Mouse (Mus musculus): ENCODE measurements at regions not wholly inside any gene's neighbourhood (a gene's known extent, or its start where the extent isn't known, plus 50 kb on each side); places are given as distances from the start of the nearest gene placed in this dataset.

GRCm38 (mm10) chr7:68907867-68908266 lies 158.8 kb upstream of the Arrdc4 start:
- Histone ChIP-seq H3K9me3 (replicated peaks; ENCODE audit: control insufficient read depth, low read length) (no peaks in the 10 kb centered on the region), H3K27ac (ENCODE audit: low read depth, low read length) (no peak overlapping the region; the same call in 1 of the 2 replicates), H3K36me3 (ENCODE audit: control insufficient read depth, insufficient read depth, low read length) (no peaks in the 10 kb centered on the region), H3K27me3 (replicated peaks; ENCODE audit: control insufficient read depth, insufficient read depth, low read length) (no peaks in the 10 kb centered on the region), H3K9ac (ENCODE audit: low read length) (no peak overlapping the region), H3K4me3 (ENCODE audit: low read depth, low read length) (no peak overlapping the region), H3K4me1 (ENCODE audit: control insufficient read depth, insufficient read depth, low read length) (peaks cover 2% of the 10 kb centered on the region; the same call in 1 of the 2 replicates), H3K4me2 (ENCODE audit: low read length) (no peak overlapping the region)
- peak; percentile 57; the same call in 1 of the 2 replicates for ATAC-seq
- DNase-seq (ENCODE audit: low spot score): peak; percentile 44
- 72% methylated on average over 7 of the region's 7 CpGs for WGBS

GRCm38 (mm10) chr7:68906771-68907395 lies 157.8 kb upstream of the Arrdc4 start:
- Histone ChIP-seq H3K27me3 (replicated peaks; ENCODE audit: control insufficient read depth, insufficient read depth, low read length) (no peaks in the 10 kb centered on the region), H3K4me3 (ENCODE audit: low read depth, low read length) (no peak overlapping the region), H3K36me3 (ENCODE audit: control insufficient read depth, insufficient read depth, low read length) (no peaks in the 10 kb centered on the region), H3K9me3 (replicated peaks; ENCODE audit: control insufficient read depth, low read length) (no peaks in the 10 kb centered on the region), H3K9ac (ENCODE audit: low read length) (no peak overlapping the region), H3K4me1 (ENCODE audit: control insufficient read depth, insufficient read depth, low read length) (peaks cover 2% of the 10 kb centered on the region; the same call in 1 of the 2 replicates), H3K27ac (ENCODE audit: low read depth, low read length) (no peak overlapping the region), H3K4me2 (ENCODE audit: low read length) (no peak overlapping the region)
- WGBS: 31% methylated on average over 8 of the region's 8 CpGs
- ATAC-seq (peak; percentile 56), DNase-seq (ENCODE audit: low spot score) (peak; percentile 57)

GRCm38 (mm10) chr7:68905793-68906192 lies 156.8 kb upstream of the Arrdc4 start:
- H3K27ac ChIP-seq (ENCODE audit: low read depth, low read length): no peak overlapping the region
- no peaks in the 10 kb centered on the region for H3K9me3 ChIP-seq (replicated peaks; ENCODE audit: control insufficient read depth, low read length)
- no peaks in the 10 kb centered on the region for H3K27me3 ChIP-seq (replicated peaks; ENCODE audit: control insufficient read depth, insufficient read depth, low read length)
- H3K36me3 ChIP-seq (ENCODE audit: control insufficient read depth, insufficient read depth, low read length): no peaks in the 10 kb centered on the region
- no peak overlapping the region for H3K4me2 ChIP-seq (ENCODE audit: low read length)
- no peak for ATAC-seq
- no peak overlapping the region for H3K9ac ChIP-seq (ENCODE audit: low read length)
- H3K4me3 ChIP-seq (ENCODE audit: low read depth, low read length): no peak overlapping the region
- 72% methylated on average over 4 of the region's 4 CpGs for WGBS
- H3K4me1 ChIP-seq (ENCODE audit: control insufficient read depth, insufficient read depth, low read length): peaks cover 2% of the 10 kb centered on the region; the same call in 1 of the 2 replicates
- peak; percentile 42 for DNase-seq (ENCODE audit: low spot score)

GRCm38 (mm10) chr7:68886173-68886572 lies 137.1 kb upstream of the Arrdc4 start:
- no peak overlapping the region for H3K27ac ChIP-seq (ENCODE audit: low read depth, low read length)
- no peak overlapping the region for H3K9ac ChIP-seq (ENCODE audit: low read length)
- DNase-seq (ENCODE audit: low spot score): no peak
- no peaks in the 10 kb centered on the region for H3K36me3 ChIP-seq (ENCODE audit: control insufficient read depth, insufficient read depth, low read length)
- H3K4me1 ChIP-seq (ENCODE audit: control insufficient read depth, insufficient read depth, low read length): no peaks in the 10 kb centered on the region
- no peak overlapping the region for H3K4me2 ChIP-seq (ENCODE audit: low read length)
- H3K27me3 ChIP-seq (replicated peaks; ENCODE audit: control insufficient read depth, insufficient read depth, low read length): no peaks in the 10 kb centered on the region
- no peak for ATAC-seq
- H3K9me3 ChIP-seq (replicated peaks; ENCODE audit: control insufficient read depth, low read length): no peaks in the 10 kb centered on the region
- no peak overlapping the region for H3K4me3 ChIP-seq (ENCODE audit: low read depth, low read length)

GRCm38 (mm10) chr7:68873008-68873407 lies 124.0 kb upstream of the Arrdc4 start:
- Histone ChIP-seq H3K9me3 (replicated peaks; ENCODE audit: control insufficient read depth, low read length) (no peaks in the 10 kb centered on the region), H3K4me2 (ENCODE audit: low read length) (no peak overlapping the region), H3K4me3 (ENCODE audit: low read depth, low read length) (no peak overlapping the region), H3K4me1 (ENCODE audit: control insufficient read depth, insufficient read depth, low read length) (no peaks in the 10 kb centered on the region), H3K27ac (ENCODE audit: low read depth, low read length) (no peak overlapping the region), H3K27me3 (replicated peaks; ENCODE audit: control insufficient read depth, insufficient read depth, low read length) (no peaks in the 10 kb centered on the region), H3K9ac (ENCODE audit: low read length) (no peak overlapping the region), H3K36me3 (ENCODE audit: control insufficient read depth, insufficient read depth, low read length) (no peaks in the 10 kb centered on the region)
- ATAC-seq (no peak), DNase-seq (ENCODE audit: low spot score) (no peak)
- WGBS: 76% methylated on average over 5 of the region's 5 CpGs

- no peaks in the 10 kb centered on the region for H3K9me3 ChIP-seq (replicated peaks; ENCODE audit: control insufficient read depth, low read length)
- peaks cover 3% of the 10 kb centered on the region; the same call in 1 of the 2 replicates for H3K4me1 ChIP-seq (ENCODE audit: control insufficient read depth, insufficient read depth, low read length)
- H3K4me3 ChIP-seq (ENCODE audit: low read depth, low read length): no peak overlapping the region
- ATAC-seq: peak; percentile 92
- 23% methylated on average over 7 of the region's 7 CpGs for WGBS
- H3K36me3 ChIP-seq (ENCODE audit: control insufficient read depth, insufficient read depth, low read length): no peaks in the 10 kb centered on the region
- no peaks in the 10 kb centered on the region for H3K27me3 ChIP-seq (replicated peaks; ENCODE audit: control insufficient read depth, insufficient read depth, low read length)
- no peak overlapping the region for H3K9ac ChIP-seq (ENCODE audit: low read length)
- no peak overlapping the region for H3K4me2 ChIP-seq (ENCODE audit: low read length)
- peak; percentile 70 for DNase-seq (ENCODE audit: low spot score)
- H3K27ac ChIP-seq (ENCODE audit: low read depth, low read length): no peak overlapping the region
Measured at GRCm38 (mm10) chr7:68864322-68865031, 115.4 kb upstream of the Arrdc4 start.

- Histone ChIP-seq H3K4me3 (ENCODE audit: low read depth, low read length) (no peak overlapping the region), H3K4me2 (ENCODE audit: low read length) (no peak overlapping the region), H3K27me3 (replicated peaks; ENCODE audit: control insufficient read depth, insufficient read depth, low read length) (no peaks in the 10 kb centered on the region), H3K9me3 (replicated peaks; ENCODE audit: control insufficient read depth, low read length) (no peaks in the 10 kb centered on the region), H3K27ac (ENCODE audit: low read depth, low read length) (0 out of 2 replicates have a peak overlapping the region, but pooled peaks have one; percentile 6), H3K36me3 (ENCODE audit: control insufficient read depth, insufficient read depth, low read length) (no peaks in the 10 kb centered on the region), H3K4me1 (ENCODE audit: control insufficient read depth, insufficient read depth, low read length) (peaks cover 5% of the 10 kb centered on the region), H3K9ac (ENCODE audit: low read length) (no peak overlapping the region)
- ATAC-seq: peak; percentile 96
- WGBS: 56% methylated on average over 2 of the region's 2 CpGs
- peak; percentile 80 for DNase-seq (ENCODE audit: low spot score)
Measured at GRCm38 (mm10) chr7:68858471-68859210, 109.6 kb upstream of the Arrdc4 start.

GRCm38 (mm10) chr7:68851981-68852575 lies 103.0 kb upstream of the Arrdc4 start:
- peak; percentile 44; the same call in 1 of the 2 replicates for ATAC-seq

More at GRCm38 (mm10) chr7:68851981-68852575, 103.0 kb upstream of the Arrdc4 start:
- DNase-seq (ENCODE audit: low spot score): no peak
- no peaks in the 10 kb centered on the region for H3K9me3 ChIP-seq (replicated peaks; ENCODE audit: control insufficient read depth, low read length)
- H3K4me1 ChIP-seq (ENCODE audit: control insufficient read depth, insufficient read depth, low read length): no peaks in the 10 kb centered on the region
- H3K9ac ChIP-seq (ENCODE audit: low read length): no peak overlapping the region
- H3K36me3 ChIP-seq (ENCODE audit: control insufficient read depth, insufficient read depth, low read length): no peaks in the 10 kb centered on the region
- WGBS: 33% methylated on average over 3 of the region's 3 CpGs
- no peak overlapping the region for H3K4me2 ChIP-seq (ENCODE audit: low read length)
- H3K27ac ChIP-seq (ENCODE audit: low read depth, low read length): no peak overlapping the region
- no peaks in the 10 kb centered on the region for H3K27me3 ChIP-seq (replicated peaks; ENCODE audit: control insufficient read depth, insufficient read depth, low read length)
- no peak overlapping the region for H3K4me3 ChIP-seq (ENCODE audit: low read depth, low read length)

Data from forebrain, embryonic 14.5 days (tissue).